Mouse (Mus musculus) lung, postnatal 10 days (tissue): ENCODE measurements at regions not wholly inside any gene's neighbourhood (a gene's known extent, or its start where the extent isn't known, plus 50 kb on each side); places are given as distances from the start of the nearest gene placed in this dataset.

Experiments used
- DNase-seq: peaks from one replicate; pipeline ENCODE4 v3.0.0; 2021

GRCm38 (mm10) chr1:183624266-183624665 is 206.3 kb downstream of the Hhipl2 start:
- DNase-seq: no peak

GRCm38 (mm10) chr1:183633810-183634209 is 215.8 kb downstream of the Hhipl2 start:
- no peak for DNase-seq

GRCm38 (mm10) chr1:183634836-183635235 is 216.8 kb downstream of the Hhipl2 start:
- no peak for DNase-seq

- DNase-seq: no peak
Observed at GRCm38 (mm10) chr1:183637214-183637613, 219.2 kb downstream of the Hhipl2 start.

GRCm38 (mm10) chr1:183639332-183639731 is 221.3 kb downstream of the Hhipl2 start:
- DNase-seq: no peak

GRCm38 (mm10) chr1:183640568-183640967 is 222.6 kb downstream of the Hhipl2 start:
- peak; percentile 70 for DNase-seq

GRCm38 (mm10) chr1:183644001-183644400 is 226.0 kb downstream of the Hhipl2 start:
- peak; percentile 49 for DNase-seq

GRCm38 (mm10) chr1:183653878-183654277 is 235.9 kb downstream of the Hhipl2 start:
- DNase-seq: no peak

GRCm38 (mm10) chr1:183657043-183657442 is 239.0 kb downstream of the Hhipl2 start:
- DNase-seq: peak; percentile 63

GRCm38 (mm10) chr1:183660541-183660940 is 242.5 kb downstream of the Hhipl2 start:
- DNase-seq: no peak

GRCm38 (mm10) chr1:183662369-183663043 is 244.5 kb downstream of the Hhipl2 start:
- DNase-seq: peak; percentile 25

GRCm38 (mm10) chr1:183669271-183669670 is 251.3 kb downstream of the Hhipl2 start:
- DNase-seq: no peak

- peak; percentile 15 for DNase-seq
Observed at GRCm38 (mm10) chr1:183669674-183670073, 251.7 kb downstream of the Hhipl2 start.

- no peak for DNase-seq
Observed at GRCm38 (mm10) chr1:183670542-183670941, 252.5 kb downstream of the Hhipl2 start.

- DNase-seq: peak; percentile 25
Observed at GRCm38 (mm10) chr1:183671541-183671940, 253.5 kb downstream of the Hhipl2 start.

- DNase-seq: no peak
Observed at GRCm38 (mm10) chr1:183672521-183672920, 254.5 kb downstream of the Hhipl2 start.

- DNase-seq: no peak
Observed at GRCm38 (mm10) chr1:183677585-183677984, 259.6 kb downstream of the Hhipl2 start.

- DNase-seq: peak; percentile 73
Observed at GRCm38 (mm10) chr1:183679949-183680348, 261.9 kb downstream of the Hhipl2 start.

GRCm38 (mm10) chr1:183686056-183686455 is 268.0 kb downstream of the Hhipl2 start:
- peak; percentile 14 for DNase-seq

- DNase-seq: no peak
Observed at GRCm38 (mm10) chr1:183692756-183693155, 274.7 kb downstream of the Hhipl2 start.

- DNase-seq: peak; percentile 16
Observed at GRCm38 (mm10) chr1:183699284-183699683, 281.3 kb downstream of the Hhipl2 start.

- no peak for DNase-seq
Observed at GRCm38 (mm10) chr1:183702888-183703287, 284.9 kb downstream of the Hhipl2 start.

- DNase-seq: no peak
Observed at GRCm38 (mm10) chr1:183712895-183713294, 294.9 kb downstream of the Hhipl2 start.

GRCm38 (mm10) chr1:183717060-183717459 is 296.0 kb upstream of the Dusp10 start:
- DNase-seq: no peak

- DNase-seq: peak; percentile 13
Observed at GRCm38 (mm10) chr1:183749126-183749525, 264.0 kb upstream of the Dusp10 start.
